Mouse (Mus musculus) c-Kit-negative CD71-positive TER-119-positive erythroid progenitor cells, embryonic 14.5 days (primary cell): ENCODE results near the gene Tmem218.

Experiments
- DNase-seq: peaks from one replicate; pipeline ENCODE4 v3.0.0-alpha.2; 2013; ENCODE audit warnings: low read depth, low spot score

Tmem218 gene

DNA sequence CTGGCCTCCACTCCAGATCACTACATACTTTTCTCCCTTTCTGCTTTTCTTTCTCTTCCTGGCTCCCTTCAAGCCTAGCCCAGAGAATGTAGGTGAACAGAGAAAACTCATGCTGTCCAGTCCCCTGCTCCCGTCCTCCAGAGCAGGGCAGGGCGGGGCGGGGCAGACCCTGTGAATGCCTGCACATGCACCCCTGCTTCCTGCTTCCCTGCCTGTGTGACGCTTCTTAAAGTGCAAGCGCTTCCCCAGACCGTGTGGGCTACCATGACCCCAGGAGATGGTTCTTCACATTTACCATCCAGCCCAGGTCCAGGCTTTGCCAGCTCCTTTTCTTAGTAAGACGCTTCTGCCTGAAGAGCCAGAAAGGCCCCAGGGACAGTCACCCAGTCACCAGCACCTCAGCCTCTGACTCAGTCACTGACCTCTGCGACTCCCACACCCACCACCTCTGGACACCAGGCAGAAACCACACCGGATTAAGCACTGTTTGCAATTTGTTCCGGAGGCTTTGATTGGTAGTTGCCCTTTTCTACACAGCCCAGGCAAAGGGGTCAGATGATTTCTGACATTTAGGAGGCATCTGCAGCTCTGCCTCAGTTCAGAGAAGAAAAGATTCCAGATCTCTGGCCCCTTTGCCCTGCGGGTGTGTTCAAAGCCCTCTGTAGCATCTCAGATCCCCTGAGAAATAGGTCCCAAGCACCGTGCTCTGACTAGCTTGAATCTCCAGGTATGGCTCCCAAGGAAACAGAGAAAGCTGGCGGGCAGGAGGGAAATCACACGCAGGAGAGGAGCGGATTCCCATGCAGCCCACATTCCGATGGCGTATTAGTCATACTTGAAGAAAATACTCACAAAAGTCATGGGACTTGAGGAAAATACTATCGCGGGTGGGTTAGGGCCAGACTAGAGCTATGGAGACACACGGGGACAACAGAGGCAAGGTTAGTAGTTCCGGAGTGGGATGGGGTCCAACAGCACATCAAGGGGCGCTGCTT, 24.5 kb downstream of the Tmem218 start:
- no peak for DNase-seq

DNA sequence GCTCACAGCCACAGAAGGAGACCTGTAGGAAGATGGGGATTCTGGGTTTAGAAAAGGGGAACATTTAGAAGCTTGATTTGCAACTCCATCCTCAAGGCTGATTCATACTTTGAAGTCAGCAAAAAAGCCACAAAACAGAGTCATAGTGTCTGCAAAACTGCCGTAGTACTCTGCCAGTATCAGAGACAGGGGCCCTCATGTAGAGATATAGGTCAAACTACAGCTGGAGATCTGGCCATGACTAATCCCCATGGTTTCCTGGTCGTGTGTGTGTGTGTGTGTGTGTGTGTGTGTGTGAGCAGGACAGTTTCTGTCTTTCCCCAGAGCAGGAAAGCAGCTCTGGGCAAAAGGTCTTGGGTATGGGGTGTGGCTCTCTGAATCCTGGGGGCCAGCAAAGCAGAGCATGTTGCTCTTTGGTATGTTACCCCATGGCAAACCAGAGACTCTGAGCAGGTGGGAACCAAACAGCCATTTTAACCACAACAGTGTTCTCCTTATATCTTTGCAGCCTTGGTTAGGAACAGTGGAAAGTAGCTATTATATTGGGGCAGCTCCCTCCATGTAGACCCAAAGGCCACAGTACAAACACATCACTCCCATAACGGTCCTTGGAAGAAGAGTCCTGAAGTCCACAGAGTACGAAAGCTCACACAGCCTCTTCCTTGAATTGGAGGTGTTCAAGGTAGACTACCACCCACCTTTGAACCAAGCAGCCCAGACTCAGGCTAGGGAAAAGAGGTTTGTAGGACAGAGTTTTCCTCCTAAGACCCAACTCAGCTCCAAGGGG, 28.1 kb downstream of the Tmem218 start:
- DNase-seq, result no peak

DNA sequence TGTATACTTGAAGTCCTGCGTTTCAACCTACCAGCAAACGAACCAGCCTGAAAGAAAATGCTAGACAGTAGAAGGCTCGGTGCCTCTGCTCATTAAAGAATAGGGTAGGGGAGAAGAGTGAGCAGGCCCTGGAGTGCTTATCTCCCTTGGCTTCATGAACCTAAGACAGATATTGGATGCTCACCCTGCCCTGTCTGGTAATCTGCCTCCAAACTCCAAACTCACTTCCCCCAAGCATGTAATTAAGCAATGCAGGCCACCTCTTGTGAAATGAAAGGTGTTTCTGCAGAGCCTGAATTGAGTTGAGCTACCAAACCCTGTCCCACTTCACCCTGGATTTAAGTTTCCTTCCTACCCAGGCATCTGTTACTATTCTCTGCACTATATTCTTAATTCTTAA, 34.7 kb downstream of the Tmem218 start:
- DNase-seq, result no peak

DNA sequence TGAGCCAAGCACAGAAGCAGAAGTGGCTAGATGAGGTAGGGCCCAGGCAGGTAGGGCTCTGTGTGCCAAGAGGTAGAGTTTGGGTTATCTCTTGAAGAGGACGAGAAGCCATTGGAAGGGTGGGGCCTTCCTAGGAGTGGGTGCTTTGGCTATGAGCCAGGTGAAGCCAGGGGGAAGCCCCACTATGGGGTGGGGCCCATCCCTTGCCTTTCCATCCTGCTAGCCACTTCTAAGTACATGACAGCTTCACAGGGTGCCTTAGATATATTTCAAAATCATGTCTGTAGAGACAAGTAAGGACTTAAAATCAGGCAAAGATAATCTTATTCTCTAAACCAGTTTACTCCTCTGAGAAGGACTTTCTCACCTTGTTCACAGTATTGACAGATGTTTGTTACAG, 36.6 kb downstream of the Tmem218 start:
- no peak for DNase-seq

DNA sequence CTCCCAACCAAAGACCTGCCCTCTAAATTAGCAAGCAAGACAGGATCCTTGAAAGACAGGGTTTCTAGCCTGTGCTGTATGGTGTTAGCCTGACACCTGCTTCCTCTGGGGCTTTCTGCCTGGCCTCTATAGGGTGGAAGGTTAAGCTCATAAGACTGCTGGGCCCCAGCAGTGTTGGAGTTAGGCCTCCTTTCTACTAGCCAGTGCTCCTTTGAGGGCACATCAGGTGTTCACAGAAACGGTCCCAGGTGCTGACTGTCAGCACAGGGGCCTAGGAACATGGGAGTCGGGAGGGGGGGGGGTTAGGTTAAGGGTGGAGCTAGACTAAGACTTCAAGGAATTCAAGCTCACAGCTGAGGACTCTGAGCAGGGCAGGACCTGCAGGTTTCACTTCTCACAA, 37.4 kb downstream of the Tmem218 start:
- no peak for DNase-seq

DNA sequence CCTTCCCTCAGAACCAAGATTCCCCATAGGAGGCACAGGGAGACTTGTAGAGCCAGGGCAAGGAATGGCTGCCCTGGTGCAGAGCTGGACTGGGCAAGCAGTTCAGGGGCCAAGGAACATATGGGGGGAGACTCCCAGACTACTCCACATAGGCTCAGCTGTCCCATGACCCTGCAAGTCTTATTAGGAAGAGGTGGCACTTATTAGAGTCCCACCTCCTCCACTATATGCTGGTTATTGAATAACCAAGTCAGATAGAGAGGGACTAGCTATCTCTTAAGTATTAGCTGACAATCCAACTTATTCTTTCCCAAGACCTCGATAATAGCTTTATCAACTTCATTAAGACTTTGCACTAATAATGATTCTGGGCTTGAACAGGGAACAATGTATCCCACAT, 37.8 kb downstream of the Tmem218 start:
- DNase-seq, result no peak

DNA sequence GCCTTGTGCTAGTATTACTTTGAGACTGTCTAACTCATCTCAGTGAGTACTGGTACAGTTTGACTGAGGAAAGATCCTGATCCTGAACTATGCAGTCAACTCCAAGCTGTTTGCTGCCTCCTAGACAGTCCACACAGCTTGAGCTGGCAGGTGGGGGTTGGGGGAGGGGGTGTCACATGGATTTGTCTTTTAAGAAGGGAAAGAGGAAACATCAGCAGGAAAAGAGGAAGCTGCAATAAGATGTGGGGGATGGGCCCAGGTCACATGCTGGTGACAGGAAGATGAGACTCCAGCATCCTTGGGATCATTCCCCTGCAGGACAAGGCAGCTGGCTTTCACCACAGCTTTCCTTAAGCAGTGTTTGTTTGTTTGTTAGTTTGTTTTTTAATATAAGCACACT, 39.4 kb downstream of the Tmem218 start:
- no peak for DNase-seq

DNA sequence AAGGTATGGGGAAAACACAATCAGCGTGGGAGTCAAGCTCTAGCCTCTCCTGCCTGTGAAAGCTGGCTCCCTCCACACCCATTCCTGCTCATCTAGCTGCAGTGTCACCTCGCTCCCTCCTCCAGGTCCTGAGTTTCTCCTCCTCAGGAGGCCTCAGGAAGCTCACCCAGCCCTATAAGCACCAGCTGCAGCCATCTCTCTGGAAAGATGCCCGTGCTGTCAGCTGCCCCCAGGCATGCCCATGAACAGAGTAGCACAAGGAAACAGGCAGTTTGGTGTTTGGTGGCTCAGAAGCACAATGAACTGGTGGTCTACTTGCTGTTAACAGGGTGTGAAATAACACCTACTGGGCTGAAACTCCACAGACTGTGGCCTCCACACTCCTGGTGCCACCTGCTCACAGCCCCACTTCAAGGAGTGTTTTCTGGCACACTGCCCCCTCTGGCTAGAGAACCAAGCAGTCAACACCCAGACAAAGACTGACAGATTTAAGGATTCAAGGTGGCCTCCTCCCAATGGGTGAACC, 40.4 kb downstream of the Tmem218 start:
- DNase-seq, result no peak

DNA sequence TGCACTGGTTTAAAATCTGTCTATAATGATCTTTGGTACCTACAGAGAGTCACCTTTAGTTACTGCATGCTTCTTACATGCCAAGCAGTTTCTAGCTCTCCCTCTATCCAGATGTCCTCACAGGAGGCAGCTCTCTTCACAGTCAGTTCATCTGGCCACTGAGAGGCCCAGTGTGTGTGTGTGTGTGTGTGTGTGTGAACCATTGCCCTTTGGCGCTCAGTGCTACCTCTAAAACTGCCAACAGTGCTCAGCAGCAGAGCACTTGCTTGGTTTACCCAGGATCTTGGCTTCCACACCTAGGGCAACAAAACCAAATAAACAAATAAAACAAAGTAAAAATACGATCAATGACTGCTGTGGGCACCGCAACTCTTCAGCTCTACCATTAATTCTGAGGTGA, 42.0 kb downstream of the Tmem218 start:
- DNase-seq, result no peak

DNA sequence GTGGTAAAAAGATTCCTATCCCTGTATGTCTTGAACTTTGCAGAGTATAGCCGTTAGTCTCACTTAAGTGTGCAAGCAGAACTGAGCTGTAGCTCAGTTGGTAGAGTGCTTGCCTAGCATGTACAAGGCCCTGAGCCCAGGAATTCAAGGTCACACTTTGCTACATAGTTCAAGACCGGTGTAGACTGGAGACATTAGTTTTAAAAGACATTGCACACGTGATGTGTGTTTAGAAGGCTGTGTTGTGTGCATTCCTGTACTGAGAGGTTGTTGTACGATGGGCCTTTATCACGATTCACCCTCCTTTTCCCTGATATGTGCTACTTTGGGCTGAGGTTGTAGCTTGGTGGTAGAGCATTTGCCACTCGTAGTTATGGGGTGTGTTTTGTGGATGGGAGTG, 42.6 kb downstream of the Tmem218 start:
- no peak for DNase-seq

DNA sequence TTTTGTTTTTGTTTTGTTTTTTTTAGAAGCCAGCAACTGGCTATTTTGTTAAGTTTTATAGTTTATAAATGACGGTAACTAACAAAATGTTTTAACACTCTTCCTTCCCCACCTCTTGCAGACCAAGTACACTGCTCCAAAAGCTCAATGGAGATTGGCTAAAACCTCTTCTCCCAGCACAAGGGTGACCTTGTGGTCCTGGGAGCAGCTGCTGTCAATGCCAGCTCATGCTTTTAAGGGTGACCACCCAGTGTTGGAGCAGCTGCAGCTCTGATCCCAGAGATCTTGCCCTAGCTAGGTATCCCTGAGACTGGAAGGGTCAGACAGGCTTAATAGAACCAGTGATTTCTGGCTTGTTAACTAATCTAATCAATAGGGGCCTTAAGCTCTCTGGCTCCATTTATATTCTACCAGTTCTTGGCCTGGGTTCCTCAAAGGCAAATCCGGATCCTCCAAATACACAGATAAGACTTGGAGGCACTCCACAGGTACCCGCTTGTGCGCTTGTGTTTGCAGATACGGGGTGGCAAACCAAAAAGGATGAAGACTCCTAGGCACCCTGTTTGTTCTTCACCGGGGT, 46.6 kb downstream of the Tmem218 start:
- no peak for DNase-seq

DNA sequence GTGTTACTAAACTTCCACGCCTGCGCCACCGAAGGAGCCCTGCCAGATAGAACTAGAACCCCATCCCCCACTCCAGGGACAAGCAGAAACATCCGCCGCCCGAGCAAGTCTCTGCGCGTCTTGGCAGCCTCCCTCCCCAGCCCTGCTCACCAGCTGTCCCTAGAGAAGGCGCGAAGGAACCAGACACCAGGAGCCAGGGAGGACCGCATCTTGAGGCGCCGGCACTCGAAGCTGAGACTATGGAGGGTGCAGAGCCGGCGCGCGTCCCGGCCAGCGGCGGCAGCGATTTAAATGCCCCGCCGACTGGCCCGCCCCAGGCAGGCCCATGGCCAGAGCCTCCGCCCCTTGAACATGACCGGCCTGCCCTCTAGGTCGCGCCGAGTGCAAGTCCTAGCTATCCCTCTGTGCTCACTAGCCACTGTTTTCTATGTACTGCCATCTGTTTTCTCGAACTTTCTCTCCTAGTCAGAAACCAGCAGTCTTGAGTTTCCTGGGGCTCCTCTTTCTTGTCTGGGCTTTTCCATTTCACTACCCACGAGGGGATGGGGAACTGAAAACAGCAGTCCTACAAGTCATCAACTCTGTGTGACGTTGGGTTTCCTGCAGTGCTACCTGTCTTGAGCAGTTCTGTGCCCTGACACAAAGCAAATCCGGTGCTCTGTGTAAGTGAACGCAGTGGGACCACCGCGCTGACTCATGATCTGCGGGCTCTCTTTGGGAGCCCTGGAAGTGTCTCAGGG, 47.3 kb downstream of the Tmem218 start, which contains the start of gene Slc37a2:
Gene Slc37a2, minus strand, starts transcription at position 590 of the 740 bp plus-strand sequence.
- no peak for DNase-seq

DNA sequence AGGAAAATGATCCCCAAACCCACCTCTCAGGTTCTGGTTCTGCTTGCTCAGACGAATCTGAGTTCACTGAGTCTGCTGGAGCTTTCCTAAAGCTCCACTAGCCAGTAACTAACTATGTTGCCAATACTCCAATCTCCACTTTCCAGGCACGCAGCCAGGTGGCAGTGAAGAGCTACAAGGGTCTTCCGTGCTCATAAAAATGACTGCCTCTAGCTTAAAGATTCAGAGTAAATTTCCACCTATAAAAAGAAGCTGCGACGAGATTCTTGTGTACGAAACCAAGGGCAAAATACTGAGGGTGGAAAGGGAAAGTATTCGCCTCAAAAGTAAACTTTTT, 47.8 kb downstream of the Tmem218 start:
- DNase-seq, result no peak

DNA sequence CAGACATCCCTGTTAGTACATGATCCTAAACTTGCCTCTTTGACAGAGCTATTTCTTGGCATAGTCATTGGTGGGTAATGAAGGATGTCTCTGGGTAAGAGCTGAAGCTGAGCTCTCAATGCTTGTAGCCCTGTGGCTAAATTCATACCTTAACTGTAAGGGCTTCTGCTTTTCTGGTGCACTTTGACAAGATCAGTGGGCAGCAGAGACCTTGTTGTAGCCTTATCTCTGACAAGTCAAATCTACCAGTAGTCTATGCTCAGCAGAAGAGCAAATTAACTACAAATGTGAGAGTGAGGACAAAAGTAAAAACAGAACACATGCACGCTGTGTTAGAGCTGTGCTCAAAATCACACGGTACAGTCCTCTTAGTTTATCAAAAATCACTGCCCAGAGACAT, 58.6 kb downstream of the Tmem218 start:
- no peak for DNase-seq
